Mouse (Mus musculus): ENCODE data around the gene Olfr1204. TPM values are rescaled to one million over a fixed set of nuclear protein-coding genes. Genes with fewer than 3 reads are reported as not detected.

The Olfr1204 gene
- polyA plus RNA-seq (2014; fragmentation: Nextera tagmentation; extraction: Ambion mirVana): not detected in 2 replicates

DNA sequence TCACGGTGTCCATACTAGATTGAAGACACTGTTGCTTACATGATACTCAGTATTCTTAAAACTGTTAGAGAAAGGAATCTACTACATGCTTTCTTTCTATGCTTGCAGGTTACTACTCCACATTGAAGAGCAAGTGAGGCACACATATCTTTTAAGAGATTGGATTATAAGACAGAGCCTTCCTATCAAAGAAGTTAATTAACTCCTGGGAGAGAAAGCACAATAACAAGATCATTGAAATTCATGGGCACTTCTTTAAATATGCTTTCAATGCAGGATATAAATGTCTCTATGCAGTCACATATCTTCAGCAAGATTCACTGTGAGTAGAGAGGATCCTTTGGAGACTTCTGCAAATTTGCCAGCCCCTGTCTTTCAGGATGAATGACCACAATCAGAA, at the start of gene Olfr1204:
Gene Olfr1204 (plus strand): TSS at position 301 of the 400 bp plus-strand sequence.
- H3K27ac ChIP-seq (ENCODE audit: low read length): no peak within 1 kb of the TSS
- WGBS: 89% methylated on average over 1 of the region's 1 CpGs

GRCm38 (mm10) chr2:88814196-88814595, 34.9 kb upstream of the Olfr1204 start, which contains the start of gene Olfr1202:
Gene Olfr1202 (plus strand): TSS chr2:88814496.
- Histone ChIP-seq H3K9me3 (ENCODE audit: control insufficient read depth, low read depth, low read length) (no peaks in the 10 kb centered on the region), H3K27ac (ENCODE audit: low read length) (no peak within 1 kb of the TSS), H3K9ac (replicated peaks; ENCODE audit: low read depth, low read length) (no peak within 1 kb of the TSS), H3K27me3 (ENCODE audit: control insufficient read depth, insufficient read depth, low read length) (no peaks in the 10 kb centered on the region), H3K4me3 (ENCODE audit: low read depth, low read length) (no peak within 1 kb of the TSS), H3K36me3 (ENCODE audit: control insufficient read depth, insufficient read depth, low read length) (no peaks in the 10 kb centered on the region), H3K4me2 (replicated peaks; ENCODE audit: low read depth, low read length) (no peak within 1 kb of the TSS), H3K4me1 (ENCODE audit: control insufficient read depth, insufficient read depth, low read length) (no peaks in the 10 kb centered on the region)
- no peak for ATAC-seq (ENCODE audit: insufficient number of reproducible peaks, insufficient read depth, low FRiP score, low read depth)
- 77% methylated on average over 1 of the region's 1 CpGs for WGBS

More for the DNA sequence above, at the start of gene Olfr1204:
- Histone ChIP-seq H3K36me3 (ENCODE audit: control insufficient read depth, insufficient read depth, low read length) (no peaks in the 10 kb centered on the region), H3K9ac (replicated peaks; ENCODE audit: low read depth, low read length) (no peak within 1 kb of the TSS), H3K4me2 (replicated peaks; ENCODE audit: low read depth, low read length) (no peak within 1 kb of the TSS), H3K4me3 (ENCODE audit: low read depth, low read length) (no peak within 1 kb of the TSS), H3K4me1 (ENCODE audit: control insufficient read depth, insufficient read depth, low read length) (no peaks in the 10 kb centered on the region), H3K27me3 (ENCODE audit: control insufficient read depth, insufficient read depth, low read length) (no peaks in the 10 kb centered on the region), H3K9me3 (ENCODE audit: control insufficient read depth, low read depth, low read length) (no peaks in the 10 kb centered on the region)
- ATAC-seq (ENCODE audit: insufficient number of reproducible peaks, insufficient read depth, low FRiP score, low read depth): no peak

- WGBS: 88% methylated on average over 2 of the region's 2 CpGs
- no peak within 1 kb of the TSS for H3K4me2 ChIP-seq (replicated peaks; ENCODE audit: low read depth, low read length)
- ATAC-seq (ENCODE audit: insufficient number of reproducible peaks, insufficient read depth, low FRiP score, low read depth): no peak
- no peaks in the 10 kb centered on the region for H3K27me3 ChIP-seq (ENCODE audit: control insufficient read depth, insufficient read depth, low read length)
- no peaks in the 10 kb centered on the region for H3K36me3 ChIP-seq (ENCODE audit: control insufficient read depth, insufficient read depth, low read length)
- no peaks in the 10 kb centered on the region for H3K4me1 ChIP-seq (ENCODE audit: control insufficient read depth, insufficient read depth, low read length)
- H3K9me3 ChIP-seq (ENCODE audit: control insufficient read depth, low read depth, low read length): no peaks in the 10 kb centered on the region
- no peak within 1 kb of the TSS for H3K27ac ChIP-seq (ENCODE audit: low read length)
- H3K9ac ChIP-seq (replicated peaks; ENCODE audit: low read depth, low read length): no peak within 1 kb of the TSS
- H3K4me3 ChIP-seq (ENCODE audit: low read depth, low read length): no peak within 1 kb of the TSS
Observed at GRCm38 (mm10) chr2:88829437-88829836, 19.7 kb upstream of the Olfr1204 start, which contains the start of gene Olfr1205. Gene Olfr1205 (plus strand): TSS chr2:88829737.

- H3K27ac ChIP-seq (ENCODE audit: low read length): no peak overlapping the region
- no peak overlapping the region for H3K4me3 ChIP-seq (ENCODE audit: low read depth, low read length)
- H3K4me2 ChIP-seq (replicated peaks; ENCODE audit: low read depth, low read length): no peak overlapping the region
- no peak overlapping the region for H3K9ac ChIP-seq (replicated peaks; ENCODE audit: low read depth, low read length)
- no peaks in the 10 kb centered on the region for H3K27me3 ChIP-seq (ENCODE audit: control insufficient read depth, insufficient read depth, low read length)
- no peaks in the 10 kb centered on the region for H3K9me3 ChIP-seq (ENCODE audit: control insufficient read depth, low read depth, low read length)
- no peaks in the 10 kb centered on the region for H3K36me3 ChIP-seq (ENCODE audit: control insufficient read depth, insufficient read depth, low read length)
- WGBS: 30% methylated on average over 2 of the region's 2 CpGs
- no peak for ATAC-seq (ENCODE audit: insufficient number of reproducible peaks, insufficient read depth, low FRiP score, low read depth)
- no peaks in the 10 kb centered on the region for H3K4me1 ChIP-seq (ENCODE audit: control insufficient read depth, insufficient read depth, low read length)
Observed at GRCm38 (mm10) chr2:88838477-88838876, 10.6 kb upstream of the Olfr1204 start.

DNA sequence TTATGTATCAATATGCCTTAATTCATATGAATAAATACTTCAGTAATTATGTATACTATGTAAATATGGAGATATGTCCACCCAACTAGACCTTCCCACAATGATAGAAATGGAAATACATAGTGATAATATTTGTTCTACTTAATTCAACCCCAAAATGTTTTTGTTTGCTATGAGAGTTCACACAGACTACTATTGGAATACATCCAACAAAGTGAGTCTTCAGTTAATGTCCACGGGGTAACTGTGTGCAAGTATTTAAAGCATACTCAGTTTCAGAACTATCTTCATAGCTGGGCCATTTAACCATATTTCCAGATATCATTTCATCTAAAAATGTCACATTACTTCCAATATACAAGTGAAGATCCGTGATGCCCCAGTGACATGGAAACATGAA, 13.8 kb downstream of the Olfr1204 start, which contains the start of gene Olfr1206:
Gene Olfr1206 (plus strand): TSS at position 301 of the 400 bp plus-strand sequence.
- Histone ChIP-seq H3K4me3 (ENCODE audit: low read depth, low read length) (no peak within 1 kb of the TSS), H3K27me3 (ENCODE audit: control insufficient read depth, insufficient read depth, low read length) (no peaks in the 10 kb centered on the region), H3K4me1 (ENCODE audit: control insufficient read depth, insufficient read depth, low read length) (no peaks in the 10 kb centered on the region), H3K4me2 (replicated peaks; ENCODE audit: low read depth, low read length) (no peak within 1 kb of the TSS), H3K36me3 (ENCODE audit: control insufficient read depth, insufficient read depth, low read length) (no peaks in the 10 kb centered on the region), H3K27ac (ENCODE audit: low read length) (no peak within 1 kb of the TSS), H3K9me3 (ENCODE audit: control insufficient read depth, low read depth, low read length) (no peaks in the 10 kb centered on the region), H3K9ac (replicated peaks; ENCODE audit: low read depth, low read length) (no peak within 1 kb of the TSS)
- ATAC-seq (ENCODE audit: insufficient number of reproducible peaks, insufficient read depth, low FRiP score, low read depth): no peak
- WGBS: 79% methylated on average over 2 of the region's 2 CpGs

DNA sequence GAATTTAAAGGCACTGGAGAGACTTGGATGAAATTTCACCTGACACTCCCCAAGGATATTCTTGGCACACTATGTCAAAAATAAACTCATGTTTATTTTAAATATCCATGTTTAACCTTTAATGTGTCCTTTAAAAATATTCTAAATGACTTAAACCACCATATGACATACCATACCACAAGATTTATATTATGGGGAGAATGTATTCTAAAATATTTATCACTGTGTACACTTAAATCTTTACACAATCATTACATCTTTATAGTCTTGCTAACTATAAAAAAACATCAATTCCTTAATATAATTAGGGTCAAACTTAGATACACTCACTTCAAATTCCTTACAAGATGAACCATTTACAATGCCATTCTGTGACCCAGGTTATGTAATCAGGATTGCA, 53.1 kb downstream of the Olfr1204 start, which contains the start of gene Olfr1208:
Gene Olfr1208 (minus strand): TSS at position 101 of the 400 bp plus-strand sequence.
- ATAC-seq (ENCODE audit: insufficient number of reproducible peaks, insufficient read depth, low FRiP score, low read depth): no peak
- no peak within 1 kb of the TSS for H3K4me2 ChIP-seq (replicated peaks; ENCODE audit: low read depth, low read length)
- no peaks in the 10 kb centered on the region for H3K36me3 ChIP-seq (ENCODE audit: control insufficient read depth, insufficient read depth, low read length)
- no peaks in the 10 kb centered on the region for H3K27me3 ChIP-seq (ENCODE audit: control insufficient read depth, insufficient read depth, low read length)
- H3K4me3 ChIP-seq (ENCODE audit: low read depth, low read length): no peak within 1 kb of the TSS
- no peak within 1 kb of the TSS for H3K9ac ChIP-seq (replicated peaks; ENCODE audit: low read depth, low read length)
- H3K4me1 ChIP-seq (ENCODE audit: control insufficient read depth, insufficient read depth, low read length): no peaks in the 10 kb centered on the region
- no peaks in the 10 kb centered on the region for H3K9me3 ChIP-seq (ENCODE audit: control insufficient read depth, low read depth, low read length)
- H3K27ac ChIP-seq (ENCODE audit: low read length): no peak within 1 kb of the TSS

Other genes with a start within 250 kb of the Olfr1204 start
- not detected in 2 replicates for gene Olfr1191-ps1, start 208.8 kb upstream of the Olfr1204 start, polyA plus RNA-seq (2014; fragmentation: Nextera tagmentation; extraction: Ambion mirVana)
- not detected in 2 replicates for gene Olfr1192-ps1, start 200.8 kb upstream of the Olfr1204 start, polyA plus RNA-seq (2014; fragmentation: Nextera tagmentation; extraction: Ambion mirVana)
- not detected in 2 replicates for gene Olfr1193, start 173.7 kb upstream of the Olfr1204 start, polyA plus RNA-seq (2014; fragmentation: Nextera tagmentation; extraction: Ambion mirVana)
- not detected in 2 replicates for gene Olfr1195, start 160.1 kb upstream of the Olfr1204 start, polyA plus RNA-seq (2014; fragmentation: Nextera tagmentation; extraction: Ambion mirVana)
- gene Olfr1196, start 144.7 kb upstream of the Olfr1204 start, polyA plus RNA-seq (2014; fragmentation: Nextera tagmentation; extraction: Ambion mirVana): not detected in 2 replicates
- gene Olfr1197, start 116.9 kb upstream of the Olfr1204 start, polyA plus RNA-seq (2014; fragmentation: Nextera tagmentation; extraction: Ambion mirVana): not detected in 2 replicates
- gene Olfr1198, start 97.9 kb upstream of the Olfr1204 start, polyA plus RNA-seq (2014; fragmentation: Nextera tagmentation; extraction: Ambion mirVana): not detected in 2 replicates
- gene Olfr1199, start 88.8 kb upstream of the Olfr1204 start, polyA plus RNA-seq (2014; fragmentation: Nextera tagmentation; extraction: Ambion mirVana): not detected in 2 replicates
- gene Olfr1200, start 78.8 kb upstream of the Olfr1204 start, polyA plus RNA-seq (2014; fragmentation: Nextera tagmentation; extraction: Ambion mirVana): not detected in 2 replicates
- not detected in 2 replicates for gene Olfr1201, start 56.3 kb upstream of the Olfr1204 start, polyA plus RNA-seq (2014; fragmentation: Nextera tagmentation; extraction: Ambion mirVana)
- not detected in 2 replicates for gene Olfr1202, start 34.8 kb upstream of the Olfr1204 start, polyA plus RNA-seq (2014; fragmentation: Nextera tagmentation; extraction: Ambion mirVana)
- gene Olfr1205, start 19.6 kb upstream of the Olfr1204 start, polyA plus RNA-seq (2014; fragmentation: Nextera tagmentation; extraction: Ambion mirVana): not detected in 2 replicates
- gene Olfr1206, start 13.9 kb downstream of the Olfr1204 start, polyA plus RNA-seq (2014; fragmentation: Nextera tagmentation; extraction: Ambion mirVana): not detected in 2 replicates
- not detected in 2 replicates for gene Olfr1208, start 53.0 kb downstream of the Olfr1204 start, polyA plus RNA-seq (2014; fragmentation: Nextera tagmentation; extraction: Ambion mirVana)
- not detected in 2 replicates for gene Olfr1209, start 65.9 kb downstream of the Olfr1204 start, polyA plus RNA-seq (2014; fragmentation: Nextera tagmentation; extraction: Ambion mirVana)
- gene Olfr1211, start 88.8 kb downstream of the Olfr1204 start, polyA plus RNA-seq (2014; fragmentation: Nextera tagmentation; extraction: Ambion mirVana): not detected in 2 replicates
- gene Olfr1212, start 104.7 kb downstream of the Olfr1204 start, polyA plus RNA-seq (2014; fragmentation: Nextera tagmentation; extraction: Ambion mirVana): not detected in 2 replicates
- not detected in 2 replicates for gene Gm13762, start 131.0 kb downstream of the Olfr1204 start, polyA plus RNA-seq (2014; fragmentation: Nextera tagmentation; extraction: Ambion mirVana)
- not detected in 2 replicates for gene Olfr1214, start 143.4 kb downstream of the Olfr1204 start, polyA plus RNA-seq (2014; fragmentation: Nextera tagmentation; extraction: Ambion mirVana)
- gene Olfr1215, start 157.7 kb downstream of the Olfr1204 start, polyA plus RNA-seq (2014; fragmentation: Nextera tagmentation; extraction: Ambion mirVana): not detected in 2 replicates
- not detected in 2 replicates for gene Olfr1216, start 169.0 kb downstream of the Olfr1204 start, polyA plus RNA-seq (2014; fragmentation: Nextera tagmentation; extraction: Ambion mirVana)
- not detected in 2 replicates for gene Olfr1217, start 182.8 kb downstream of the Olfr1204 start, polyA plus RNA-seq (2014; fragmentation: Nextera tagmentation; extraction: Ambion mirVana)
- gene Olfr1218, start 211.9 kb downstream of the Olfr1204 start, polyA plus RNA-seq (2014; fragmentation: Nextera tagmentation; extraction: Ambion mirVana): not detected in 2 replicates
- gene Olfr1219, start 234.2 kb downstream of the Olfr1204 start, polyA plus RNA-seq (2014; fragmentation: Nextera tagmentation; extraction: Ambion mirVana): not detected in 2 replicates

Measured in stomach, embryonic 14.5 days (tissue).